Mouse (Mus musculus) spleen, postnatal 14 days (tissue): Measurements from ENCODE around the gene Asic2.

Source experiments
- DNase-seq, 2 experiments: peaks; one replicate each; pipeline ENCODE4 v3.0.0; 2021 to 2022; ENCODE audit warnings: low spot score in 2 of 2

Asic2 gene

GRCm38 (mm10) chr11:81115666-81116065, 852.6 kb downstream of the Asic2 start:
- DNase-seq: no peak

DNA sequence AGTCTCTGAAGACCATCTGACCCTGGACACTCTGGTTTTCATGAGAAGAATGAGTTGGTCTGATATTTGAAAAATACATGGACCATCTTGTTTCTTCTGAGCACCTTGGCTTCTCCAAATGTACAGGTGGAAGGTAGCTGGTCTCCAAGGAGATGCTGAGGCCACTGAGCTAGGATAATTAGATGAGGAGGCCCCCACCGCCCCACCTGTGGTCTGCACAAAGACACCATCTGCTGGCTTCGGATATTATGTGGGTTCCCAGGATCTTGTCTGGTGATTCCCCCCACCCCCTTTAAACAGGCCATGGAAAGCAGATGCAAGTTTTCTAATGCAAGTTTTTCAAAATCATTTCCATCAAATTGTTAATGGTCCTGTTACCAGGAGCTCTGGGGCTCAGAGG, 856.6 kb downstream of the Asic2 start:
- DNase-seq: no peak

DNA sequence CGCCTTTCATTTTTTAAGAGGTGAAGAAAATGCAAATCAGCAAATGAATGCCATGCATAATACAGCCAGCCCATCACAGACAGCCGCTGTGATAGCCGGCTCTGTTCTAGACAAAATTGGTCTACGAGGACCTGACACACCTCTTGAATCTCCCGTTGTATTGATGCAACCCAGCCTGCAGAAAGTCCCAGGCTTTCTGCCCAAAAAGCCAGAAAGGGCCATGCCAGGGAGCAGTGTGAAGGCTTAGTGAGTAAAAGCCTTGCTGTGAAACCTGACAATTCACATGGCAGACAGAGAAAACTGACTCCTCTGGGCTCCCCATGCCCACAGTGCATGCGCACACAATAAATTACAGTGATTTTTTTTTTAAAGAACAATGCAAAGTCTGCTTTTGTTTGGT, 858.2 kb downstream of the Asic2 start:
- DNase-seq: no peak

DNA sequence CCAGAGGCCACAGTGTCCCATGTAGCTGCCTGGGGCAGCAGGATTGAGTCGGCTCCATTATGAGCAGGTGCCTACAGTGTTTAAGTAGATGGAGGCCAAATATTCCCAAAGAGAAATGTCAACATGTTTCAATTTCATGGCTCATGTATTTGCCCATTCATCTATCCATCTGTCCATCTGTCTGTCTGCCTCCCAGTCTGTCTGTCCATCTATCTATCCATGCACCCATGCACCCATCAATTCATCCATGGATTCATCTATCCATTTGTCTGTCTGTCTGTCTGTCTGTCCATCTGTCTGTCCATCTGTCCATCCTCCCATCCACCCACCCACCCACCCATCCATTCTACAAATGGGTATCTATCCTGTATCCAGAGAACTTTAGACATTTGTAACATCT, 861.3 kb downstream of the Asic2 start:
- no peak for DNase-seq

- no peak for DNase-seq
These were observed 867.4 kb downstream of the Asic2 start for GRCm38 (mm10) chr11:81100829-81101228.

DNA sequence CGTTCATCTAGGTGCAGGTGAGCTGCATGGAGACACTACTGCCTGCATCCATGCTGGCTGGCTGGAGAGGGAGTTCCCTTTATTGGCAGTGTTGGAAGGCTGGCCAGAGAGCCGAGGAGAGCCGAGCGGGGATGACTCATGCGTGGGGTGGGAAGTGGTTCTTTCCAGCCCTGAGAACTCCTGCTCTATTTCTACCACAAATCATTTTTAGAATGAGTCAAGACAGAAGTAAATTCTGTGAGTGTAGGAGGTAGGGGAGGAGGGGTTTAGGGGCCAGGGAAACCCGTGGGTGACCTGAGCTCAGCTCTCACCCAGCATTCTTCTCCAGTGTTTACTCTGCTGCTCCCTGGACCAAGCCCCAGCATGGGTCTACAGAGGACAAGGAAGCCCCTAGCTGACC, 872.2 kb downstream of the Asic2 start:
- no peak for DNase-seq

DNA sequence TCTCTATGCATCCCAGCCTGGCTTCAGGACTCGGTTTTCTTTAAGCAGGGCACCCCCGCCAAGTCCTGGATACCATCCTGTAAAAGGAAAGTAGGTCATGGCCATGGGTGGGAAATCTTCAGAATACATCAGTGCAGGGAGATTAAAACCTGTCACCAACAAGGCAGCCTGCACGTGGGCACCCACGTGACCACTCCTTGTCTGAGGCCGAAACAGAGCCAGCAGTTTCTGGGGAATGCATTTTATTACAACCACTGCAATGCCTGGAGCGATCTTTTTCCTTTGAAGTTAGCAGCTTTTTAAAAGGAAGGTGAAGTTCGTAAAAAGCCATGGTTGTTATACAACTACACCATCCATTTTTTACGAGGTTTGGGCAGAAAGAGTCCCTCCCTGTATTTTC, 873.7 kb downstream of the Asic2 start:
- DNase-seq: no peak

DNA sequence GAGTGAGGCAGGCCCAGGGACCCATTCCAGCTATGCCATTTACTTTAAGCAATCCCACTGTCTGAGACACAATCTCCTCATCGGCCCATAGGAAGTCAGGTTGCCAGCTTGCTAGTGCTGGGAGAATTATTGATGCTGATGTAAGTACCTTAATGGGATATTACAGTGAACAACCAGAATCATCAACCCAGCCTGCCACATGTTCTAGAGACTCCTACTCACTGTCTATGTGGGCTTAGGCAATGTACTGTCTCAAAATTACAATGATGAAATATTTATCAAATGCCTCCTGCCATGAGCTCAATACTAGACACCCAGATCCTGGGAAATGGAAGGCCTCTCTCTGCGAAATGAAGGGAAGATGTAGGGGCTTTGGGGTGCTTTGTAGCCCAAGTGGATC, 876.1 kb downstream of the Asic2 start:
- no peak for DNase-seq

DNA sequence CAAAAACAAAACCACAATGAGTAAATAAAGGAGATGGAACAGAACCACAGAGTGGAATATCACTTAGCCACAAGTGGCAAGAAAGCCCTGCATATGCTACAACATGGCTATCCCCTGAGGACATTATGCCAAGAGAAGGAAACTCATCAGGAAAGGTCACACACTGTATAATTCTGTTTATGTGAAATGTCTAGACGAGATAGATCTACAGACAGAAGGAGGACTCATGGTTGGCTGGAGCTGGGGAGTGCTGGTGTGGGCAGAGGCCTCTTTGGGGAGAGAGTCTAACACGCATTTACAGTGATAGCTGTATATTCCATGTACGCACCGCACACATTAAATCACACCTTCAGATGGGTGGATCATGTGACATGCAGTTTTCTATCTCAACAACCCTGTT, 884.4 kb downstream of the Asic2 start:
- DNase-seq: no peak

DNA sequence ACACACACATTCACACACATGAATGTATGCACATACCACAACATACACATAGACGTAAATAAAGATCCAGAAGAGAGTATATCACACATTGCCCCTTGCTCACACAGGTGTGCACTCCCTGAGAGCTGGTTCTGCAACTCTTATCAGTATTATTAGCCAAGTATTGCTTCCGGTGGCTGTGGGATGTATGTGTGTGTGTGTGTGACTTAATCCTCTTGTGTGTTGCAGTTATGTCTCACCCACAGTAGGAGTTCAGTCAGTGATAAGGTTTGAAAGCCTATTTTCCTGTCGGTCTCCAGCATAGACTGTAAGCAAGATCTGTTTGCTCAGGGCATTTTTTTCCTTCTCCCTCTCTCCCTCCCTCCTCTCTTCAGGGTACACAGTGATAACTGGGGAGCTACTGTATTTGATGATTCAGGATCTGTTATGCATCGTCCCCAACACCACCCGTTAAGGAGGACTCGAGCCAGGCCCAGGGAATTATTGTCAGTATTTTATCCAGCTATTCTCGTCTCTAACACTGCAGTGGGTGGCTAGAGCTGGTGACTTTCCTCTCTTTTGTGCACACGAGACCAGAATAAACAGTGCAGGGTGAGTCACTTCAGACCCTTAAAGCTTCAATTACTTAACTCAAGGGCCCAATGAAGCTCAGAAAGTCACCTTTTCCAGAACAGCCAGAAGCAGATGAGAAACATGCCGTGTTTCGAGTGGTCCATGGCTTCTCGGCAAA, 888.0 kb downstream of the Asic2 start:
- DNase-seq: no peak

DNA sequence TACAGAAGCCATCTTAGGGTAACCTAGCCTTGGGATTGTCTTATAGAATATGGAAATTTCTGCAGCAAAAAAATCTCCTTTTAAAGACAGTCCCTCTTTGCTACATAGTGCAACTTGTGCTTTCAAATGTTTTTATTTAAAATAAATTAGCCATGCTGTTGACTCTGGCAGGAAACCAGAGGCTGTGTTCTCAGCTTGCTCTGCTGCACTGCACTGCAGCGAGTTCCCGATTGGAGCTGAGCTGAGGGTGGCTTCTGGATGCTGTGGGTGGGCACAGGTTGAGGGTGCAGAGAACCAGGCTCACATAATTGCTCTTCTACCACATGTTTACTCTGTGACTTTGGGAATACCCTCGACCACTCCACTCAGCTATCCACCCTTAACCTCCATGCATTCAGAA, 889.0 kb downstream of the Asic2 start:
- DNase-seq: no peak

DNA sequence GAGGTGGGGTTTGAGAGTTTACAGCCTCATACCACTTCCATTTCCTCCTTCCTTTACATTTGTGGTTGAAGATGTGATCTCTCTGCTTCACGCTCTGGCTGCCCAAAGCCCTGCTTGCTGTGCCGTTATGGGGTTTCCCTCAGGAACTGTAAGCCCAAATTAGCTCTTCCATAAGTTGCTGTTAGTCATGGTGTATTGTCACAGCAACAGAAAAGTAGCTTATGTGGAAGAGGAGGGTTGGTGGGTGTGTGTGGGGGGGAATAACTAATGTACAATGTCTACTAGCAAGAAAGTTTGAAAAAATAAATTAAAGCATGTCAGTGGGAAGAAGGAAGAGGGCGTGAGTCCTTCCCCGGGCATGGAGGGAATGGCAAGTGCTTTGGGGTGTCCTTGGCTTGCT, 896.4 kb downstream of the Asic2 start:
- DNase-seq: no peak

DNA sequence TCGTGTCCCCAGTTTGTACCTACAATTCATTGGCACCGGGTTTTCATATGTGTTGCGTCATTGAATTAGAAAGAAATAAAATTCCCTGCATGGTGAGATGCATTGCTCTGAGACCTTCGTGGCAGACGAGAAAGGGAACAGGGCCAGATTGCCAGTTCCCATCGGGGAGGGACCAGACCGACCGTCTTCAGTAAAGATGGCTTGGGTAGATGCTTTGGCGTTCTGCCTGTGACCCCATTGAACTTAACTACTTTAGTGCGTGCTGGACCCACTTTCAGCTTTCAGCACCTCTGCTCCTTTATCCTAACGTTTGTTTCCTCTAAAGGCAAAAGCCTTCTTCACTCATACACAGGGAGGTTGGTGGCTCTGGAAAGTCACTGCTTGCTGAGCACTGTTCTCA, 902.9 kb downstream of the Asic2 start:
- no peak for DNase-seq

DNA sequence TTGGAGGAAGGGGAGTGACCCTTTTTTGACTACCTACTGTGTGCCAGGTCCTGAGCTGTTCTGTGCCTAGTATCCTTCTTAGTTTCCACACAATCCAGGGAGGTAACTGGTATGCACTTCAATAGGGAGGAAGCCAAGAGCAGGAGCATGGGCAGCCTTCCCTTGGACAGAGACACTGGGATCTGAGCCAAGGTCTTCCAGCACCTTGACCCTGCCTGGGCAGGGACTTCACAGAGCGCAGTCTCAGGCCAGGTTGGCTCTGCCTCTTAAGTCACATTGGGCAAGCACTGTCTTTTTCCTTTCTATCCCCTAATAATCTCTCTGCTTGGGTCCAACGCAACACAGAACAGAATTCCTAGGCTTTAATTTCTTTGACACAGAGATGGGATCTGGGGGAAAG, 904.3 kb downstream of the Asic2 start:
- DNase-seq: no peak

- DNase-seq: no peak
These were observed 908.2 kb downstream of the Asic2 start for GRCm38 (mm10) chr11:81060077-81060476.

DNA sequence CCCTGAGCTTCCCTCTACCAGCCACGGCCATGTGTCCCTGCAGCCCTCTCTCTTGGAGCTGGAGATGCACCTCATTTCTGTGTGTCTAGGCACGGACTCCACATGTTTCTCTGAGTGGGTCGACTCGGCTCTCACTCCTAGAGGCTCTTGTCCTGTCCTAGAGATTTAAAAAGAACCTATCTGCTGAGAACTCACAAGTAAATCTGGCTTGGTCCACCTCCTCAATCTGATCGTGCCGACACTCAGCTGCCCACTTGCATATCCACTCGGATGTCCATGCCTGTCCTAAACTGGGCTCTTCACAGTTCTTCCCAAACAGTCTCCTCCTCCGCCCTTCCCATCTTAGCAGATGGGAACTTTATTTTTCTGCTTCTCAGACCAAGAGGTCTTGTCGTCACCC, 908.7 kb downstream of the Asic2 start:
- DNase-seq: no peak

DNA sequence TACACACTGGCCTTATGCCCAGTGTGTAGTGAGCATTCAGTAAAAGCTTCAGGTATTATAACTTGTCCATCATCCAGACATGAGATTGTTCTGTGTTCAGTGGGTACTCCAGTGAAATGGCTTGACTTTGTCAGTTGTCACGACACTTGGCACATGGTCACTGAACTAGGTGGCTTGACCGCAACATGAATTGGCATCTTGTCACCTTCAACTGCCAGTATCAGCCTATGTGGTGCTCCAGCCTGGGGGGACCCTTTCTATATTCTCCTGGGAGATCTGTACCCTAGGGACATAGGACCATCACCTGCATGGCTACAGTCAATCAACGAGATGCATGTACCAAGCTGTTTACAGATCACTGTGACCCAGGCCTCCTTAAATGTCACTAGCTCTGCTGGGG, 910.8 kb downstream of the Asic2 start:
- DNase-seq: no peak

DNA sequence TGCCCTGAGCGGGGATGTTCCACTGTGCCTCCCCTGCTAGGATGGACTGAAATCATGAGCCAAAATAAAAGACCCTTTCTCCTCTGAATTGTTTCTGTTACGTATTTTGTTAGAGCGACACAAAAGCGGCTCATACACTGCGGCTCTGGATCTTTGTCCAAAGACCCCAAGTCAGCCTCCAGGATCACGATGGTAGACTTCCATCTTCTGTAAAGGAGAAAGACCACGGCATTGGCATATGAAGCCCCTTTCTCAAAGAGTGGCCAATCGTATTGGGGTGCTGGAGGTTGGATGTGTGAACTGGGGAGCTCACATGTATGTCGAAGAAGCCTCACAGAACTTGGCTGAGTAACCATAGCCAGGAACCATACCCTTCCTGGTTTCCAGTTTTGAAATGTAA, 911.5 kb downstream of the Asic2 start:
- no peak for DNase-seq

DNA sequence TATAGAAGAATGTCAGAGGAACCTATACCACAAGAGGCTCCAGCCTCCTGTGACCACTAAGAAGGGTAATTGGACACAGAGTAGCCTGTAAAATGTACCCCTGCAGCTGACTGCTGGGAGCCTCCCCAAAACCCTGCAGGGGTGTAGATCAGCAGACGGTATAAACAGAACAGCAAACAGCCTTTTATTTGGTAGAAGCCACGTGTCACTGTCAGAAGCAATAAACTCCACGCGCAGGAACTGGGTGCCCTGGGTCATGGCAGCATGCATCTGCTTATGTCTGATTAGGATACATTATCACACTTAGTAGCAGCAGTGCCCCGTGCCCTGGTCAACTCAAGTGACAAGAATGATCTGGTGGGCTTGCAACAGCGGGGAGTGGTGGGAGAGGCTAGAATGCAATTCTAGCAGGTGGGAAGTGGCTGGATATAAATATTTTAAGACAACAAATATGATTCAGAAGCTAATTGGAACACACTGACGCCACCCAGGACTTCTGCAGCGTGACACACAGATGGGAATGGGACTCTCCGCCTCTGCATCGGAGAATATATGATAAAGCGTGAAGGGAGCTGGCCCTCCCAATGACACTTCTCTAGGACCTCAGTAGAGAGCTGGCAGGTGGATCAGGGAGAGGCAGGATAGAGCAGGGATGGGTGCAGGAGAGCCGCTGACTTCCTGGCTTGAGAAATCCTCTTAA, 912.7 kb downstream of the Asic2 start:
- no peak for DNase-seq

- no peak for DNase-seq
These were observed 914.4 kb downstream of the Asic2 start for GRCm38 (mm10) chr11:81053826-81054225.

DNA sequence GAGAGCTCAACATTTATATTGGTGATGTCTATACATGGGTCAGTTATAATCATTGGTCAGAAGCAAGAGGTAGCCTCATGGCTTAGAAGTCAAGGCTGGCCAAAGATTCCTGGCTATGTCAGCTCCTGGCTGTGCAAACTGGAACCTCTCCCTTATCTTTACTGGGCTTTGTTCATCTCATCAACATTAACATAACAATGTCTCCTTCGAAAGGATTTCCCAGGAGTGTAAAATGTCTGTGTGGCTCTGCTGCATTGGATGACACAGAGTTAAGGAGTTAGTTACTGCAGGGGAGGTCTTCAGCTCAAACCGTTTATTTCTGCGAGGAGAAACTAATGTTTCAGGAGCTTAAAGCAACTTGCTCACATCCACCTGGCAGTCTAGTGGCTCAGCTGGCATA, 926.6 kb downstream of the Asic2 start:
- no peak for DNase-seq

- no peak for DNase-seq
These were observed 928.3 kb downstream of the Asic2 start for GRCm38 (mm10) chr11:81039976-81040375.

DNA sequence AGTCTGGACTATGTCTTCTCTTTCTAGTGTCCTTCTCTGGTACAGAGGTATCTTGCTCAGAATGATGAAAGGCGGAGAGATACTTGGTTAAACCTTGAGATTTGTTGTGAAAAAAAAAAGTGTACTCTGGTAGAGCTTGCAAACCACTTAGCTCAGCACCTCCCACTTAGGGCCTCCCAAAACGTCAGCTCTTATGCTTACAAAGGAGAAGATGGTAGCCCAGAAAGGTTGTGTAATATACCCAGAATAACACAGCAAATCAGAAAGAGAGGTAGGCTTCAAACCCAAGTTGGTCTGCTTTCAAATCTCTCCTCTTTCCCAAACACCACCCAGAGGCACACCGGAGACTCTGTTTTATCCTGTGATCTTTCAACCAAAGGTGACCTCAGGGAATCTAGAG, 936.1 kb downstream of the Asic2 start:
- DNase-seq: no peak

DNA sequence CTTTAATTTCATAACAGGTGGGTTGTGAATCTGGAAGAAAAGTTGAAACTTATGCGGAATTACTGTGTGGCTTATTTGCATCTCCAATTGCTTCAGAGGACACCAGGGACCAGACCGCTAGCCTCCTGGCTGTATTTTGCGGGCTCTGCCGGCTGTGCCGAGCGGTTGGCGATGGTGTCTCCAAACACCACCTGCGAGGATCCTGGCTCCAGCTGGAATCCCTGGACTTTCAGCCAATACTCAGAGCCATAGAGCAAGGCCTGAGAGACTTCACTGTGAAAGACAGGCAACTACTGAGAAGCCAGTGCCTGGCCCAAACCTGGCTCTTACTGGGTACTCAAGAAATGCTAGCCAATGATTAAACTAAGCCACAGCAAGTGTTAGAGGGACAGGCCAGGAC, 953.5 kb downstream of the Asic2 start:
- DNase-seq: no peak
